Mouse (Mus musculus) erythroblast, embryonic 14.5 days (primary cell): ENCODE data around the gene Cchcr1.

ENCODE experiments used
- GATA1 ChIP-seq: IDR thresholded peaks from 2 replicates; pipeline ENCODE4 v1.6.1; 2012; ENCODE audit warnings: low read length, inconsistent platforms, mixed read lengths
- TAL1 ChIP-seq: IDR thresholded peaks from 3 replicates; pipeline ENCODE4 v1.6.1; 2012; ENCODE audit warnings: low read length, inconsistent platforms, mixed read lengths

DNA sequence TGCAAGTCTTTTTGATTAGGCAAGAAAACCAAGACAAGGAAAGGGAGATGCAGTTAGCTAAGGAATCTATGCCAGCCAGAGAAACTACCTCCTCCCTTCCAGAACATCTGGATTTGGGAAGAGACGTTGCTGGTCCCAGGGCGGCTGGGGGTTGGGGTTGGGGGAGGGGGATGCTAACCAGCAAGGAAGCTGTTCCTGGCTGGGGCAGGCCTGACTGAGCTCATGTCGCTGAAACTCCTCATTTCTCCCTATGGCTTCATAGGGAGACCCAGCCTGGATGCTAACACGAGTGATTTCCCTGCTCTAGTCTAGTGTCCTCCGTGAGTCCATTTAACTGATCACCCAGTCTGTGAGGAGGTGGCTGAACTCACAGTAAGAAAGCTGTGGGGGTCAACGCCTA lies 14.7 kb upstream of the Cchcr1 start:
- TF ChIP-seq GATA1 (no peak), TAL1 (no peak)
